Mouse (Mus musculus) hindbrain, embryonic 10.5 days (tissue): ENCODE data around the gene Gcnt2. TPM values are rescaled to one million over a fixed set of nuclear protein-coding genes. Genes with fewer than 3 reads are reported as not detected.

ENCODE experiments used
- DNase-seq: peaks from one replicate; pipeline ENCODE4 v3.0.0-alpha.2; 2017; ENCODE audit warnings: low spot score
- H3K27ac ChIP-seq: fragments of 300-500 bp; sonication (generic); 2 replicates; pipeline ENCODE4 v1.5.1; 2016; ENCODE audit warnings: mild to moderate bottlenecking, moderate library complexity
- H3K27me3 ChIP-seq: fragments of 300-500 bp; sonication (generic); 2 replicates; pipeline ENCODE4 v1.6.1; 2016; ENCODE audit warnings: mild to moderate bottlenecking; ENCODE audit not compliant: poor library complexity, insufficient read depth, severe bottlenecking
- H3K36me3 ChIP-seq: fragments of 300-500 bp; sonication (generic); 2 replicates; pipeline ENCODE4 v1.6.1; 2016; ENCODE audit warnings: mild to moderate bottlenecking, moderate library complexity
- H3K4me1 ChIP-seq: fragments of 300-500 bp; sonication (generic); replicated peaks from 2 replicates; pipeline ENCODE4 v1.6.1; 2016; ENCODE audit warnings: mild to moderate bottlenecking
- H3K4me3 ChIP-seq: fragments of 300-500 bp; sonication (generic); 2 replicates; pipeline ENCODE4 v1.5.1; 2016; ENCODE audit warnings: mild to moderate bottlenecking, moderate library complexity
- H3K9me3 ChIP-seq: fragments of 300-500 bp; sonication (generic); 2 replicates; pipeline ENCODE4 v1.6.1; 2016; ENCODE audit warnings: mild to moderate bottlenecking, moderate library complexity
- WGBS: fragments of 180-500 bp; shearing (Covaris S2); methylation state at CpG from one replicate; pipeline ENCODE4 v1.1.7; 2016; 5-methylcytosine and 5-hydroxymethylcytosine counted together
- polyA plus RNA-seq: library from polyadenylated mRNA; unstranded; fragments of >200 nt; fragmentation: Nextera tagmentation; extraction: Ambion mirVana; gene quantifications from 2 replicates; pipeline ENCODE4 v1.2.1, GENCODE M21; 2016

Gene Gcnt2
- polyA plus RNA-seq, 1 experiment from 2014 or later = 3.9 TPM

DNA sequence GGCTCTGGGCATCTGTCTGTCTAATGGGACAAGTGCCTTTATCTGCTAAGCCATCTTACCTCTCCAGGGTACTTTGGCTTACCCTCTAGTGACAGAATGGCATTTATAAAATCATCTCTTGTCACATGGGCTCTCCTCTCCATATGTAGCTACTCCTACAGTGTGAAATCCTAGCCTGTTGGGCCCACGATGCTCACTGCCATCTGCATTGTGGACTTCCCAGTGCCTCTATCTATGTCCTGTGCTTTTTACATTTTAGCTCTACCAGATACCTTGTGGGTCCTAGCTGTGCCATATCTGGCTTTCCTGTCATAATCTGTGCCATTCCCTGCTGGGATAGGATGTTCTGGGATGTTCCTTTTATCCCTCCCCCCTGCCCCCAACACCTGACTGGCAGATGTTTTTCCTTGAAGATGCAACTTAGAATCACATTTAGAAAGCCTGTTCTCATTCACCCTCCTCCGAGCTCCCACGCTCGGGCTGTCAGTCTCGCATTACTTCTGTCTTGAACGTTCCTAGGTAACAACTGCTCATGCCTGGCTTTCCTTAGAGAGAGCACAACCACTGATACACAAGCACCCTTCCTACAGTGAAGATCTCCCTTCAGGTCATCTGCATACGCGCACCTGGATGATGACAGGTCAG lies 39.9 kb downstream of the Gcnt2 start:
- H3K27me3 ChIP-seq = no peaks in the 10 kb centered on the region; the same call in 1 of the 2 replicates
- no peak overlapping the region for H3K27ac ChIP-seq
- peaks cover 18% of the 10 kb centered on the region for H3K4me1 ChIP-seq
- H3K36me3 ChIP-seq = no peaks in the 10 kb centered on the region
- H3K4me3 ChIP-seq = no peak overlapping the region
- DNase-seq = no peak
- H3K9me3 ChIP-seq = no peaks in the 10 kb centered on the region
- 70% methylated on average over 8 of the region's 8 CpGs for WGBS

DNA sequence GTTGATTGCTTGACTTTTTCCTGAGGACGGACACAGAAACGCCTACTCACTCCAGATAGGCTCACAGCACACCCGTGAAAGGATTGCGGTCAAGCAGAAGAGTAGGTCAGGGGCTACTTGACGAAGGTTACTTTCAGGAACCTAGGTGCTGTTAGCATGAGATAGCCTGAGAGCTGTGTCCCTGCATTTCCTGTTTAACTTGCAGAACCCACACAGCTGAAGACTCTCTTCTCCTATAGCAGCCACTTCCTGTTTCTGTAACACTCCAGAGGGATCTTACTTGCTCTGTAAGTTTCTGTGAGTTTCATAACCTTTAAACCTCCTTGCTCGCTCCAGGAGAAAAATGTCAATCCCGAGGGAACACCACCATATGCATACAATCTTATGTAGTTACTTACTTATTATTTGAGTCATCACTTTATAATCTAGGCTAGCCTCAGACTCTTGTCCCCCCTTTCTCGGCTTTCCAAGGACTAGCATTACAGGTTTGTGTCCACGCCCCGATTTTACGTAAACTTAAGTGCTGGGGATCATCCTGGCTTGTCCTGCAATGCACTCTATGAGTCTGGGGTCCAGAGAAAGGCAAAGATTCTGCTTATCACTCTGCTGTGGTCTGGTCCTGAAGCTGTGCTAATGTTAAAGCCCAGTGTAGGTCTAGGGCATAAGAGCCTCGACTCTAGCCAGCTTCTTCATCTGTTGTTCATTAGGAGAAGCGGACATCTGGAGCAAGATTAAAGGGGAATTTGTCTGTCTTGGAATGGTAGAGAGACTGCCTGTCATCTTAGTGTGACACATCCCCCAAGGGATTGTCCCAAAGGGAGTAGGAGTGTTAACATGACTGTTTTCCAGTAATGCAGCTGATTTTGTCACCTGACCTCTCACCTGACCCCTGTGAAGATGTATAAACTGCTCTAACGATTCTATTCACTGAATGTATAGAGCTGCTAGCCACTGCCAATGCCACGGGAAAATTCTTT lies 40.7 kb downstream of the Gcnt2 start:
- peak; percentile 20 for DNase-seq
- H3K4me3 ChIP-seq = no peak overlapping the region
- H3K36me3 ChIP-seq = no peaks in the 10 kb centered on the region
- 76% methylated on average over 15 of the region's 15 CpGs for WGBS
- H3K4me1 ChIP-seq = peaks cover 18% of the 10 kb centered on the region
- no peaks in the 10 kb centered on the region for H3K9me3 ChIP-seq
- H3K27me3 ChIP-seq = no peaks in the 10 kb centered on the region; the same call in 1 of the 2 replicates
- H3K27ac ChIP-seq = no peak overlapping the region

DNA sequence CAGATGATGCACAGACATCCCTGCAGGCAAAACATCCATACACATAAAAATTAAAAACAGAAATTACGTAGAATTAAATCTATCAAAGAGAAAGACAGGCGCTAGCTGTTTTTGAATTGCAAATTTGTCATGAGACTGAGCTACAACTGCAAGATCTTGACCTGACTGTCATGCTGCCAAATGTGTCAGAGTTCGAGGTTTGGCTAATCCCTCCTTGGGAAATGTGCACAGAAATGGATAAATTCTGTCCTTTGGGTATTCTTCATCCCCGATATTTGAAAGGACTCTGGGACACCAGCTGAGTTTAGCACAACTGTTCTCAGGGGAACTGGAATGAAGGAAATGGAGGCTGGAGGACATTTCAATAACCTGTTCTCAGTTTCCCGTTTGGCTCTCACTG lies 41.7 kb downstream of the Gcnt2 start:
- H3K36me3 ChIP-seq = no peaks in the 10 kb centered on the region
- 84% methylated on average over 5 of the region's 5 CpGs for WGBS
- no peaks in the 10 kb centered on the region; the same call in 1 of the 2 replicates for H3K27me3 ChIP-seq
- DNase-seq = no peak
- no peak overlapping the region for H3K27ac ChIP-seq
- no peak overlapping the region for H3K4me3 ChIP-seq
- no peaks in the 10 kb centered on the region for H3K9me3 ChIP-seq
- peaks cover 18% of the 10 kb centered on the region for H3K4me1 ChIP-seq

DNA sequence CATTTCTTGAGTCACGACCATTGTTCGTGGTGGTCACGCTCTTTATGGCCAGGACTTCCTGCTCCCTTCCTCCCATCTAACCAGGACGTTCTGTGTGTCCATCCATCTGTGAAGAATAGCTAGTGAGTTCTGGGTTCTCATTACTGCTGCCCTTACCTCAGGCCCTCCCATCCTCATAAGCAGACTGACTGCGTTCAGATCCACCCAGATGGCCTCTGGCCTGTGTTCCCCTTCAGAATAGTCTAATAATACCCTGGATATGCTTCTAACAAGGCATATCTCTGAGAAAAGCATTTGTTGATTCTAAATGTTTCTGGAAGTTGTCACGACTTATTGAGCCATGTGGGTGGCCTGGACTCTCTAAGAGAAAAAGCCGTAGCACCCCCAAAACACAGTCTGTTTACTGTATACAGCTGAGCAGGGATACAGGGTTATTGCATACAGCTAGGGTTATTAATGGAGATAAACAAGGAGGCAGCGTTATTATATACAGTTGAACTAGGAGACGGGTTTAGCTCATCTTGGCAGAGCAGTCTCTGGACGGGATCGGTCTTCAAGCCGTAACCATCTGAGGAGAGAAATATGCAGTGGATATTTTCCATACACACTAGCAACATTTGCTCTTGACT lies 42.4 kb downstream of the Gcnt2 start:
- no peaks in the 10 kb centered on the region; the same call in 1 of the 2 replicates for H3K27me3 ChIP-seq
- WGBS = 80% methylated on average over 12 of the region's 12 CpGs
- no peak for DNase-seq

DNA sequence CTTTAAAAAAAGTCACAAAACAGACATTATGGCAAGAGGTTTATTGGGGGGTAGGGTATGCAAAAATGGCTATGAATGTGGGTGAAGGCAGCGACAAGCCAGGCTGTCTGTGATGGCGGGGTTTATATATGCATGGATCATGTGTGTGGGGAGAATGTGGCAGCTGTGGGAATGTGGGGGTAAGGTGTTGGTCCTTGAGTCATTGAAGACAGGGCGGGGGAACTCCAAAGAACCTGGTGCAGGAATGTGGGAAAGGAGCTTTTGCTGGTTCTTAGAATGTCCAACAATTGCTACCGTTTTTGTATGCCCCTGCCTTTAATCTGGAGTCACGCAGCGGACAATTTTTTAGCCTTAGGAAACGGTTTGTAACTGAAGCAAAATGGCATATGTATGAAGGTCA lies 44.5 kb downstream of the Gcnt2 start:
- WGBS = 92% methylated on average over 7 of the region's 7 CpGs
- no peak for DNase-seq
- no peaks in the 10 kb centered on the region; the same call in 1 of the 2 replicates for H3K27me3 ChIP-seq
- peaks cover 22% of the 10 kb centered on the region for H3K4me1 ChIP-seq
- no peak overlapping the region for H3K4me3 ChIP-seq
- H3K36me3 ChIP-seq = no peaks in the 10 kb centered on the region
- no peak overlapping the region for H3K27ac ChIP-seq
- H3K9me3 ChIP-seq = no peaks in the 10 kb centered on the region

More for the DNA sequence above, 42.4 kb downstream of the Gcnt2 start:
- no peak overlapping the region for H3K27ac ChIP-seq
- H3K4me3 ChIP-seq = no peak overlapping the region
- H3K9me3 ChIP-seq = no peaks in the 10 kb centered on the region
- H3K4me1 ChIP-seq = peaks cover 18% of the 10 kb centered on the region
- H3K36me3 ChIP-seq = no peaks in the 10 kb centered on the region

DNA sequence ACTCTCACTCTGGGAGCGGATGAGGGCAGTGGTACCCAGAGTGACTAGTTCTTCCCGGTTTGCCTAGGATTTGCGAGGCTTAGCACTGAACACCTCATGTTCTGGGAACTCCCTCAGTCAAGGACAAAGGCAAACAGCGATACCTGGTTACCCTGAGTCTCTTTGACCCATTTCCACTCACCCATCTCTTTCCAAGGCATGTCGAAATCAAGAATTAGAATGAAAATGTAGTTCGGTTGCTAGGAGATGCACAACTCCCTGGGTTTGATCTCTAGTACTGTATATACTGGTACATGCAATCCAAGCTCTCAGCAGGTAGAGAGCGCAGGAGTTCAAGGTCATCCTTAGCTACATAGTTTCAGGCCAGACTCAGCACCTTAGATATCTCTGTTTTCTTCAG lies 47.0 kb downstream of the Gcnt2 start:
- H3K9me3 ChIP-seq = no peaks in the 10 kb centered on the region
- H3K4me1 ChIP-seq = peaks cover 10% of the 10 kb centered on the region; the same call in 1 of the 2 replicates
- 89% methylated on average over 7 of the region's 7 CpGs for WGBS
- no peaks in the 10 kb centered on the region for H3K36me3 ChIP-seq
- no peaks in the 10 kb centered on the region; the same call in 1 of the 2 replicates for H3K27me3 ChIP-seq
- no peak overlapping the region for H3K4me3 ChIP-seq
- H3K27ac ChIP-seq = no peak overlapping the region
- DNase-seq = no peak

DNA sequence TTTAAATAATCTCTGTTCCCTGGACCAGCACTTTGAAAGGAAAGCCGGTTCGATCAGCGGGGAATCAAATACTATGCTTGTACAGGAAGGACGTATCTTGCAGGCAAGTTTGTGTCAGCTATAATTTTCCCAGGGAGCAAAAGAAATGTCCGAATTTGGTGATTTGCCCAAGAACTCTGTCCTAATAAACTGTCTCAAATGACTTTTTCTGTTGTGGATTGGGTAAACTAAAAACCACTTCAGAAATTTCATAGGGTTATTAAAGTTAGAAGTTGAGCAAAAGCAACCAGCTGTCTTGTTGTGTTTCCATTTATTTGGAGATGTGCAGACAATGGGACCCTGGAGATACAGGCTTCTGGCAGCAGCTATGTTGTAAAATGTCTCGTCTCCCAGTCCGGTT lies 47.7 kb downstream of the Gcnt2 start:
- WGBS = 76% methylated on average over 7 of the region's 7 CpGs
- Histone ChIP-seq H3K36me3 (no peaks in the 10 kb centered on the region), H3K4me1 (0 out of 2 replicates have a peak, but pooled peaks cover 4% of the 10 kb centered on the region), H3K27ac (no peak overlapping the region), H3K9me3 (no peaks in the 10 kb centered on the region), H3K27me3 (no peaks in the 10 kb centered on the region; the same call in 1 of the 2 replicates), H3K4me3 (no peak overlapping the region)
- DNase-seq = no peak

DNA sequence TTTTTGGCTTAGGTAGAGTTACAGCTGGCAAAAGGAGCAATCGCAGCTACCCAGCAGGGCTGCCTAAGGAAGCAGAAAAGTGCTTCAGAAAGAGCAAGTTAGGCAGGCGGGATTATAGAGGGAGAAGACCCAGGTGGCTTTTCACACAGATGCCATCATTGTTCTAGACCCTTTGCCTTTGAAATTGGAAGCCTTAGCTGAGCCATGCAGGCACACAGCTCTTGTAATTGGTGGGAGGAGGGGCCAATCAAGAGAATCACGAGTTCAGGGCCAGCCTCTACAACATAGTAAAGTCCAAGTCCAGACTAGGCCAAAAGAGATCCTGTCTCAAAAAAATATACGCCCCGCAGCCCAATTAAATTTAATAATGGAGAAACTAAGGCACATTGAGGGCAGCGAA lies 48.5 kb downstream of the Gcnt2 start:
- DNase-seq = no peak
- H3K4me3 ChIP-seq = no peak overlapping the region
- no peaks in the 10 kb centered on the region; the same call in 1 of the 2 replicates for H3K27me3 ChIP-seq
- no peak overlapping the region for H3K27ac ChIP-seq
- no peaks in the 10 kb centered on the region for H3K36me3 ChIP-seq
- no peaks in the 10 kb centered on the region for H3K9me3 ChIP-seq
- WGBS = 54% methylated on average over 6 of the region's 6 CpGs
- 0 out of 2 replicates have a peak, but pooled peaks cover 4% of the 10 kb centered on the region for H3K4me1 ChIP-seq

DNA sequence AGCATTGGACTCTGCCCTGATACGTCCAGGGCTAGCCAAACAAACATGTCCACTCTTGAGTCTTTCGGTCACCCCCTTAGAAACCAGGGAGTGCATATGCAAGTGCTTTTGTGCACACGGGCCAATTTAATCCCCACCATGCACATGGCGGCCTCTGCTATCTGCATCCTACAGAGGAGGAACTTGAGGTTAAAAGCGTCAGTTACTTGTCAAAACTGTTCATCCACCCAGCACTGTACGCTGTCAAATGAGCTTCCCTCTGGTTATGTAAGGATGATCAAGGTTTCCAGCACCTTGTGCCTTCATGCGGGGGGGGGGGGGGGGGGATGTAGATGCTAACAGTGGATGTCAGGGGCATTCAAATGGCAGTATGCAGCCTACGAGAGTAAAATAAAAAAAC lies 49.5 kb downstream of the Gcnt2 start:
- DNase-seq = no peak
- H3K27ac ChIP-seq = no peak overlapping the region
- no peak overlapping the region for H3K4me3 ChIP-seq
- 87% methylated on average over 8 of the region's 8 CpGs for WGBS
- H3K9me3 ChIP-seq = no peaks in the 10 kb centered on the region
- H3K36me3 ChIP-seq = no peaks in the 10 kb centered on the region
- H3K27me3 ChIP-seq = no peaks in the 10 kb centered on the region
- H3K4me1 ChIP-seq = 0 out of 2 replicates have a peak, but pooled peaks cover 4% of the 10 kb centered on the region

DNA sequence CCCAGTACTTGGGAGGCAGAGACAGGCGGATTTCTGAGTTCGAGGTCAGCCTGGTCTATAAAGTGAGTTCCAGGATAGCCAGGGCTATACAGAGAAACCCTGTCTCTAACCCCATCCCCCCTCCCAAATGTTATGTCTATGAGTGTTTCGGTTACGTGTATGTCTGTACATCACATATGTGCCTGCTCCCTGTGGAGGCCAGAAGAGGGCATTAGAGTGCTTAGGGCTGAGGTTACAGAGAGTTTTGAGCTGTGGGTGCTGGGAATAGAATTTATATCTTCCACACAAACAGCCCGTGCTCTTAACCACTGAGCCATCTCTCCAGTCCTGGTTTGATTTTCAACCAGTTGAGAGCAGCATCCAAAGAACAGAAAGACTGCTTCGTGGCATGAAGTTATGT lies 50.5 kb downstream of the Gcnt2 start:
- Histone ChIP-seq H3K27ac (no peak overlapping the region), H3K36me3 (no peaks in the 10 kb centered on the region), H3K4me3 (no peak overlapping the region), H3K9me3 (no peaks in the 10 kb centered on the region), H3K27me3 (no peaks in the 10 kb centered on the region), H3K4me1 (0 out of 2 replicates have a peak, but pooled peaks cover 4% of the 10 kb centered on the region)
- DNase-seq = no peak
- 92% methylated on average over 6 of the region's 6 CpGs for WGBS

DNA sequence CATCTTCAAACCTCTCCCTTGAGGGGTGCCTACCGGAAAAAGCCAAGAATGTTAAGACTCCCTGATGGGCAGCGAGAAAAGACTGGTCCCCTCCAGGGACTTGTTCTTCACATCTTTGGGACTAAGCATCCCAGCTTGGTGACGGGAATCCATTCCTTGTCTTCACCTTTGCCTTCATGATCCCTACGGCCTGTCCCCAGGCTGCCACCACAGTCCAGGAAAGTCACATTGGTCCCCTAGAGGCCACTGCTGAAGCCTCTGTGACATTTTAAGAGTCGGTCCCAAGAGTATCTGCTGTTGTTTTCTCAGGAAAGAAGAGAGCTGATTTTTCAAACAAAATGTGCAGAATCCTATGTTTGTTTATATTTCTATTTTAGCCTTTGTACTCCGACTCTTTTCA lies 52.4 kb downstream of the Gcnt2 start:
- Histone ChIP-seq H3K4me1 (peaks cover 15% of the 10 kb centered on the region), H3K27ac (no peak overlapping the region), H3K27me3 (peaks cover 18% of the 10 kb centered on the region), H3K9me3 (no peaks in the 10 kb centered on the region), H3K36me3 (no peaks in the 10 kb centered on the region), H3K4me3 (no peak overlapping the region)
- no peak for DNase-seq
- WGBS = 85% methylated on average over 6 of the region's 6 CpGs

DNA sequence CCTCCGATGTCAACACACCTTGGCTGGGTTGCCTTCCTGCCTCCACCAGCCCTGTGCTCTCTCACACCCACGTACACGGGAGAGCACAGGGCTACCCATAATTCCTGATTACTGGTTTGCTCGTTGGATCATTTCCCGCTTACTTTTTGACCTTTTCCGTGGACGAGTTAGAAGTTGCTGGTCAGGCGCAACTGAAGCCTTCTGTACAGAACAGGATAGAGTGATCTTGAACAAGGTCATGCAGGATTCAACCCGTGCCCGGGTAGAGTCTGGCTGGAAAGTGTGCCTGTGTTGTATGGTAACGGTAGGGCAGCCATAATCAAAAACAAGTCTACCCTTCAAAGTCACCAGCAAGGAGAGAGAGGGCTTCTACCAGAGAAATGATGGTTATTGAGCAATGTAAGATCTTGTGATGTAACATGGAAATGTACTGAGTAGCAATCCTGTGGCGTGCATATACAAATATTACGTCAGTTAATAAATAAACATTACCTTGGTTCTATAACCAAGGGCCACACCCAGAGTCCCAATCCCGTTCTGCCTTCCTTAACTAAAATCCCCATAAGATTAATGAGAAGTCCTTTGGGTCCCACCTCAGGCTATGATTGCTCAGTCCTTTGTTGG lies 54.0 kb downstream of the Gcnt2 start:
- Histone ChIP-seq H3K9me3 (no peaks in the 10 kb centered on the region), H3K4me1 (peaks cover 26% of the 10 kb centered on the region), H3K4me3 (no peak overlapping the region), H3K36me3 (no peaks in the 10 kb centered on the region), H3K27me3 (peaks cover 31% of the 10 kb centered on the region), H3K27ac (no peak overlapping the region)
- DNase-seq = no peak
- WGBS = 92% methylated on average over 14 of the region's 14 CpGs
